Mouse (Mus musculus): ENCODE measurements around the gene Gnmt.

GRCm38 (mm10) chr17:46767868-46768267 is 38.9 kb upstream of the Gnmt start:
- TF ChIP-seq CTCF (IDR thresholded peaks at IDR 0.05; ENCODE audit: low read depth, low read length) = no peak
- no peak for TF ChIP-seq POLR2A (IDR thresholded peaks at IDR 0.05; ENCODE audit: borderline replicate concordance, low read depth, low read length)

Data from bone marrow macrophage, adult 2 months (primary cell).